Mouse (Mus musculus): ENCODE measurements around the gene Trim41.

DNA sequence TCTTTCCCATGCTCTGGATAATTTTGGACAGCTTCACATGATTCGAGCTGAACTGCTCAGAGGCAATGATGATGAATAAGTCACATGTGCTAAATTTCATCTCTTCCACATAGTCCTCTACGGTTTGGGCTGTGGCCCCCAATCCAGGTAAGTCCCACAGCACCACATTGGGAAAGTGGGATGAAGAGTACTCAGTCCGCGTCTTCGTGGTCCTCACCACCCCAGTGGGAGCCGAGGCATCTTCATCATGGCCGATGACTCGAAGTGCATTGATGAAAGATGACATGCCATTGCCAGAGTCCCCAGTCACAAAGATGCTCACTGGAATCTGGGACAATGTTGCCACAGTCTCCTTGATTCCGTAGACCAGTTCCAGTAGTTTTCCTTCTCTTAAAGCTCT is 49.3 kb upstream of the Trim41 start:
- TF ChIP-seq GATA1 (IDR thresholded peaks at IDR 0.05; ENCODE audit: low read length) (no peak), TAL1 (IDR thresholded peaks at IDR 0.05; ENCODE audit: low read length) (no peak)

Measured in erythroblast, embryonic 14.5 days (primary cell).